Mouse (Mus musculus): ENCODE measurements around the gene Kir3dl2.
"Not testable (repeated sequence)": the region's sequence is repeated elsewhere in the genome, so short reads cannot be mapped to it uniquely, and the experiment has no call there.

Kir3dl2 gene

DNA sequence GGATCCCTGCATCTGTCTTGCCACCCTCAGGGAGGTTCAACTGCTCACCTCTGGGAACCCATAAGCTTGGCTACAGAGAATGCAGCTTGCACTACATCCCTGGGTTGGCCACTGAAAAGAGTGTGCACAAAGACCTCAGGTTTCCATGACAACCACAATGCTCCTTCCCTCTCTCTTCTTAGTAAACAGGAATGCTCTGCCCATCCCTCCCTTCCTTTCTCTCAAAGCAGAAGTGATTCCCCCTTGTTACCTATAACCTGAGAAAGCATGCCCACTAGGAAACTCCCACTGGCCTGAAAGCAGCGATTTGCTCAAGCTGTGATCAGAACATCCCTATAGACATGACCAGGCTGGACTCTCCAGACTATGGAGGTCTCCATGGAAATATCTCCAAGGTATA is at the start of gene Kir3dl2:
TSS of gene Kir3dl2 (minus strand) at position 101 of the 400 bp plus-strand sequence.
- DNase-seq = not testable (repeated sequence)

- DNase-seq = no peak
Measured at GRCm38 (mm10) chrX:136590897-136591257, 47.0 kb upstream of the Kir3dl2 start.

- no peak for DNase-seq
Measured at GRCm38 (mm10) chrX:136590199-136590896, 46.5 kb upstream of the Kir3dl2 start, which contains the start of gene Tceal3. Gene Tceal3 (plus strand): TSS chrX:136590842.

DNA sequence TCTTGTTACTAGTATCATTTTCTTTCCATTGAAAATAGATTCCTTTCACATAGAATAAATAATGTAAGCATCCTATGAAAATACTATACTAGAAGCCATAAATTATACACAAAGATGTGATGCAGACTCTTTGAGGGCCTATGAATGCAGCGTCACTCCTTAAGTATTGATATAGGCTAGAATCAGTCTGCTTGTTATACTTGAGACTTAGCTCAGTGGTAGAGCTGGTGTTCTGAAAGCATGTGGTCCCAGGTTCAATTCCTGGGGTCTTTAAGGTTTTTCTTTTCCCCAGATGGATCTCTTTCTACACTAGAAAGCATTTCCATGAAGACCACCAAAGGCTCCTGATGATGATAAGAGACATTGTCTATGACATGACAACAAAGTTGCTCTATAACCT is 40.8 kb upstream of the Kir3dl2 start:
- no peak for DNase-seq

DNA sequence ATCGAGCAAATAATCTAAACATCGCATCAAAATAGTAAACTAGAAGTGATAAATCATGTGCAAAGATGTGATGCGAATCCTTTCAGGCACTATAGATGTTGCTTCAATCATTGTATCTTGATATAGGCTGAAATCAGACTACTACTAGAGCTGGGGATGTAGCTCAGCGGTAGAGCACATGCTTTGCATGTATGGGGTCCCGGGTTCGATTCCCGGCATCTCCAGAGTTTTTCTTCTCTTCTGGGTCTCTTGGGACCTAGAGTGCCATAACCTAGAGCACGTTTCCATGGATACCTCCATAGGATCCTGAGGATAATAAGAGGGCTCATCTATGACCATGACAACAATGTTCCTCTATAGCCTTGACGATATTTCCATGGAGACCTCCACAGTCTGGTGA is 25.2 kb upstream of the Kir3dl2 start:
- DNase-seq = not testable (repeated sequence)

DNA sequence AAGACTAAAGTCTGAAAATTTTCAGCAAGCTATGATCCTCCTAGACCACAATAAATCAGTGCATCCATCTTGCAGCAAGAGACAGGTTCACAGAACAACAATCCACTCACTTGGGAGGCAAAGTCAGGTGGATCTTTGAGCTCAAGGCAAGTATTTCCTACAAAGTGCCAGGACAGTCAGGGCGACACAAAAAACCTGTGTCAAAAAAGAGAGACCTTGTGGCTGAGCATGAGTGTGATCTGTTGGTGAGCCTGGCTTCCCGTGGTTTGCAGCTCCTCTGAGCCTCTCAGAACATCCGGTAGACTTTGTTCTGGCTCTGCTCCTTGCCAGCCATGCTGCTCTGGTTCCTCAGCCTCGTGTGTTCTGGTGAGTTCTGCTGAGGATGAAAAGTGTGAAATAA is 26.2 kb downstream of the Kir3dl2 start, which contains the start of gene Kir3dl1:
TSS of gene Kir3dl1 (plus strand) at position 301 of the 400 bp plus-strand sequence.
- not testable (repeated sequence) for DNase-seq

Data from kidney, adult 11 months (tissue).